Mouse (Mus musculus) right cerebral cortex, adult 18-20 months (tissue): Measurements from ENCODE around the gene F2rl2.

Source experiments
- DNase-seq: peaks from one replicate; pipeline ENCODE4 v3.0.0; 2022; ENCODE audit warnings: mixed read lengths

Gene F2rl2

GRCm38 (mm10) chr13:95696654-95697163 lies at the start of gene F2rl2:
Gene F2rl2, plus strand, starts transcription at chr13:95696853.
- peak; percentile 60 for DNase-seq

- DNase-seq, result no peak
Observed at GRCm38 (mm10) chr13:95647248-95647647, 49.4 kb upstream of the F2rl2 start.

GRCm38 (mm10) chr13:95649941-95650340 lies 46.7 kb upstream of the F2rl2 start:
- no peak for DNase-seq

- DNase-seq, result no peak
Observed at GRCm38 (mm10) chr13:95651870-95652668, 44.6 kb upstream of the F2rl2 start.

- no peak for DNase-seq
Observed at GRCm38 (mm10) chr13:95653696-95654095, 43.0 kb upstream of the F2rl2 start.

GRCm38 (mm10) chr13:95655284-95655683 lies 41.4 kb upstream of the F2rl2 start:
- DNase-seq, result peak; percentile 41

GRCm38 (mm10) chr13:95657171-95657570 lies 39.5 kb upstream of the F2rl2 start:
- no peak for DNase-seq

GRCm38 (mm10) chr13:95659432-95659831 lies 37.2 kb upstream of the F2rl2 start:
- DNase-seq, result no peak

- no peak for DNase-seq
Observed at GRCm38 (mm10) chr13:95663834-95664233, 32.8 kb upstream of the F2rl2 start.

- DNase-seq, result no peak
Observed at GRCm38 (mm10) chr13:95665644-95666356, 30.9 kb upstream of the F2rl2 start.

GRCm38 (mm10) chr13:95667260-95667659 lies 29.4 kb upstream of the F2rl2 start:
- DNase-seq, result no peak

GRCm38 (mm10) chr13:95670534-95670933 lies 26.1 kb upstream of the F2rl2 start:
- no peak for DNase-seq

- no peak for DNase-seq
Observed at GRCm38 (mm10) chr13:95671108-95671897, 25.4 kb upstream of the F2rl2 start.

GRCm38 (mm10) chr13:95672372-95672771 lies 24.3 kb upstream of the F2rl2 start:
- DNase-seq, result no peak

GRCm38 (mm10) chr13:95679078-95679477 lies 17.6 kb upstream of the F2rl2 start:
- DNase-seq, result no peak

- no peak for DNase-seq
Observed at GRCm38 (mm10) chr13:95679491-95679941, 17.1 kb upstream of the F2rl2 start.

GRCm38 (mm10) chr13:95684656-95685244 lies 11.9 kb upstream of the F2rl2 start:
- DNase-seq, result no peak

- no peak for DNase-seq
Observed at GRCm38 (mm10) chr13:95685736-95686135, 10.9 kb upstream of the F2rl2 start.

- no peak for DNase-seq
Observed at GRCm38 (mm10) chr13:95688576-95688975, 8.1 kb upstream of the F2rl2 start.

- peak; percentile 47 for DNase-seq
Observed at GRCm38 (mm10) chr13:95692201-95692600, 4.5 kb upstream of the F2rl2 start.

GRCm38 (mm10) chr13:95696120-95696653 lies 466 bp upstream of the F2rl2 start:
- no peak for DNase-seq

GRCm38 (mm10) chr13:95697874-95698273 lies 1.2 kb downstream of the F2rl2 start:
- no peak for DNase-seq
